Comparison of ENCODE assay signal across 14 mouse cellular contexts in genomic region chr11:36671196-36671595, GRCm38 (mm10).
"Had no signal": no experiment of that assay in that cellular context is flagged by ENCODE, and none has a peak within 500 bp of the region (broad histone marks: within the 10 kb centered on the region; RNA-seq: fewer than 3 reads in every experiment).

No protein-coding gene starts in this region.

- H3K36me3 ChIP-seq: limb, embryonic 10.5 days; liver, embryonic 15.5 days; stomach, embryonic 15.5 days had no signal

- H3K9ac ChIP-seq: liver, embryonic 15.5 days; stomach, embryonic 15.5 days had no signal

- ATAC-seq: lung, postnatal 0 days had no signal

- H3K9me3 ChIP-seq: limb, embryonic 10.5 days; liver, embryonic 15.5 days; stomach, embryonic 15.5 days had no signal

- H3K4me3 ChIP-seq: left cerebral cortex, adult 2 months; limb, embryonic 10.5 days; liver, embryonic 15.5 days; stomach, embryonic 15.5 days had no signal

- DNase-seq: kidney, adult 9 months; kidney, postnatal 4 days; lung, adult 2 months; lung, postnatal 36 days; right cerebral cortex, postnatal 14 days; thymus, adult 2 months; thymus, postnatal 25 days had no signal

- H3K4me1 ChIP-seq: limb, embryonic 10.5 days; liver, embryonic 15.5 days; stomach, embryonic 15.5 days had no signal

- H3K4me2 ChIP-seq: liver, embryonic 11.5 days; liver, embryonic 15.5 days; stomach, embryonic 15.5 days had no signal

- H3K27me3 ChIP-seq: liver, embryonic 15.5 days had no signal

- H3K27ac ChIP-seq: kidney, postnatal 0 days; left cerebral cortex, adult 2 months; limb, embryonic 10.5 days; liver, embryonic 15.5 days; stomach, embryonic 15.5 days had no signal
